Mouse (Mus musculus) midbrain, embryonic 11.5 days (tissue): ENCODE results near the gene Dnajb8. TPM values are rescaled to one million over a fixed set of nuclear protein-coding genes. Genes with fewer than 3 reads are reported as not detected.

ENCODE experiments used
- ATAC-seq: fragments of 200-750 bp; cut with Nextera tagmentation; 2 replicates; pipeline ENCODE4 v1.8.0; 2017; ENCODE audit warnings: moderate TSS enrichment, moderate library complexity; ENCODE audit not compliant: low FRiP score
- DNase-seq: peaks from one replicate; pipeline ENCODE4 v3.0.0; 2015; ENCODE audit warnings: low spot score; ENCODE audit errors: missing footprints
- H3K27ac ChIP-seq: fragments of 300-500 bp; sonication (generic); 2 replicates; pipeline ENCODE4 v1.5.1; 2014; ENCODE audit warnings: low read depth, low read length
- H3K27me3 ChIP-seq: fragments of 300-500 bp; sonication (generic); 2 replicates; pipeline ENCODE4 v1.6.1; 2014; ENCODE audit warnings: mild to moderate bottlenecking, low read length, moderate library complexity, mixed read lengths; ENCODE audit not compliant: control insufficient read depth, insufficient read depth
- H3K36me3 ChIP-seq: fragments of 300-500 bp; sonication (generic); 2 replicates; pipeline ENCODE4 v1.6.1; 2014; ENCODE audit warnings: mild to moderate bottlenecking, low read length, moderate library complexity, mixed read lengths; ENCODE audit not compliant: control insufficient read depth, insufficient read depth
- H3K4me1 ChIP-seq: fragments of 300-500 bp; sonication (generic); 2 replicates; pipeline ENCODE4 v1.6.1; 2014; ENCODE audit warnings: low read length; ENCODE audit not compliant: control insufficient read depth, insufficient read depth
- H3K4me2 ChIP-seq: fragments of 300-500 bp; sonication (generic); 2 replicates; pipeline ENCODE4 v1.6.1; 2014; ENCODE audit warnings: mild to moderate bottlenecking, moderate library complexity
- H3K4me3 ChIP-seq: fragments of 300-500 bp; sonication (generic); 2 replicates; pipeline ENCODE4 v1.5.1; 2014; ENCODE audit warnings: low read depth, low read length
- H3K9ac ChIP-seq: fragments of 300-500 bp; sonication (generic); 2 replicates; pipeline ENCODE4 v1.6.1; 2014; ENCODE audit warnings: low read length
- H3K9me3 ChIP-seq: fragments of 300-500 bp; sonication (generic); 2 replicates; pipeline ENCODE4 v1.6.1; 2016; ENCODE audit warnings: low read length; ENCODE audit not compliant: control insufficient read depth
- WGBS: fragments of 180-500 bp; shearing (Covaris S2); extraction: QIAGEN DNeasy Blood & Tissue Kit; methylation state at CpG from one replicate; pipeline ENCODE4 v1.1.7; 2014; 5-methylcytosine and 5-hydroxymethylcytosine counted together
- polyA plus RNA-seq: library from polyadenylated mRNA; unstranded; fragments of >200 nt; fragmentation: Nextera tagmentation; extraction: Ambion mirVana; gene quantifications from 2 replicates; pipeline ENCODE4 v1.2.1, GENCODE M21; 2014

Gene Dnajb8
- polyA plus RNA-seq, 1 experiment from 2014 or later = not detected

DNA sequence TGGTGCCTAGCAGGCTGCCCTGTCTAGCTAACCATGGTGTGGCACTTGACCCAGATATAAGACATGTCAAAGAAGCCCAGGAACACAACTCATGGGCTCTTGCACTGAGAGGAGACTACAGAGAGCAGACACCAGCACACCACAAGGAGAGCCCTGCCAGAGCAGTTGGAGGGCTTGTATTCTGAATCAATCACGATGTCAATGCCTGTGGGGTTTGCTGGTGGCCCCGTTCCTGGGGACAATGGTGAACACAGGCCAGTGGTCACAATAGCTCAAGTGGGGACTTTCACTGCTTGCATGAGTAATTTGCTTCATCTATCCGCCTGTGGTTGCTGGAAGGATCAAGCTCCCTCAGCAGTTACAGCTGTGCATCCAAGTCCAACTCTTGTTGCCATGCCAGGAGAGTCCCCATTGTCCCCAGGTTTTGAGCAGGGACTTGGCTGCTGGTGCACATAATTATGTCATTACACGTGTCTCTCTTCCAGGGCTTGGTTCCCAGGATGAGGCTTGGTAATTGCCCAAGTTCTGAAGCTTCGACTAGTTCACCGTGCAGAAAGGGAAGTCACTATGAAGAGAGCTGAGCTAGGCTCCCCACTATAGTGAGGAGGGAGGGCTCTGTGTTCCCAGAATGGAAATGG, 68.2 kb downstream of the Dnajb8 start:
- H3K4me1 ChIP-seq = no peaks in the 10 kb centered on the region
- no peak overlapping the region for H3K4me3 ChIP-seq
- no peak overlapping the region for H3K27ac ChIP-seq
- H3K4me2 ChIP-seq = no peak overlapping the region
- ATAC-seq = no peak
- no peaks in the 10 kb centered on the region for H3K36me3 ChIP-seq
- no peak for DNase-seq
- WGBS = 84% methylated on average over 6 of the region's 6 CpGs
- no peaks in the 10 kb centered on the region for H3K9me3 ChIP-seq
- H3K9ac ChIP-seq = no peak overlapping the region
- no peaks in the 10 kb centered on the region for H3K27me3 ChIP-seq

GRCm38 (mm10) chr6:88292274-88292909, 70.3 kb downstream of the Dnajb8 start:
- Histone ChIP-seq H3K9me3 (no peaks in the 10 kb centered on the region), H3K9ac (no peak overlapping the region), H3K4me3 (no peak overlapping the region), H3K27me3 (no peaks in the 10 kb centered on the region), H3K4me2 (no peak overlapping the region), H3K36me3 (no peaks in the 10 kb centered on the region), H3K4me1 (no peaks in the 10 kb centered on the region), H3K27ac (no peak overlapping the region)
- no peak for ATAC-seq
- WGBS = 79% methylated on average over 4 of the region's 4 CpGs
- peak; percentile 28 for DNase-seq

DNA sequence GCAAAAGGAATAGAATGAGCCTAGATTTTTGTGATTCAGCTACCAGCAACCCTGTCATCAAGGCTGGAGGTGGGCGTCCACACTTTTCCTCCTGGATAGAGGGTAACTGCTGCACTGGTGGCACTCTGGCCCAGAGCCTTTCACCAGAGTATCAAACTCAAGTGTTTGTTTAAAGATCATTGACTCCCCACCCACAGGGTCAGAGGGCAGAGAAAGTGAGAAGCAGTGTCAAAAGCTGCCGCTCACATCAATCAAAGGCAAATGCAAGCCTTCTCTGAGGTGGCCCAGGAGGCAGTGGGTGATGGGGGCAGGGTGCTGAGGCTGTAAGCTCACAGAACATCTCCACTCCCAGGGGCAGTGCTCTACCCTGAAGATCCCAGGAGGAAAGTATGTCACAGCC, 77.4 kb downstream of the Dnajb8 start:
- Histone ChIP-seq H3K9ac (no peak overlapping the region), H3K4me2 (no peak overlapping the region), H3K9me3 (no peaks in the 10 kb centered on the region), H3K27ac (no peak overlapping the region), H3K36me3 (no peaks in the 10 kb centered on the region), H3K4me1 (no peaks in the 10 kb centered on the region), H3K4me3 (no peak overlapping the region), H3K27me3 (no peaks in the 10 kb centered on the region)
- ATAC-seq (no peak), DNase-seq (no peak)
- WGBS = 40% methylated on average over 2 of the region's 2 CpGs

GRCm38 (mm10) chr6:88301234-88301633, 79.2 kb downstream of the Dnajb8 start:
- Histone ChIP-seq H3K9me3 (no peaks in the 10 kb centered on the region), H3K27me3 (no peaks in the 10 kb centered on the region), H3K4me2 (no peak overlapping the region), H3K4me3 (no peak overlapping the region), H3K36me3 (no peaks in the 10 kb centered on the region), H3K27ac (no peak overlapping the region), H3K4me1 (no peaks in the 10 kb centered on the region), H3K9ac (no peak overlapping the region)
- WGBS = 75% methylated on average over 7 of the region's 7 CpGs
- DNase-seq (no peak), ATAC-seq (no peak)

Other genes with a start within 250 kb of the Dnajb8 start
- 74.7 and 106 TPM in 2 replicates for gene H1fx, start 240.6 kb upstream of the Dnajb8 start, polyA plus RNA-seq
- 251 and 267 TPM in 2 replicates for gene Rab7, start 177.0 kb upstream of the Dnajb8 start, polyA plus RNA-seq
- 267 and 272 TPM in 2 replicates for gene Rpn1, start 137.8 kb upstream of the Dnajb8 start, polyA plus RNA-seq
- 26.6 and 28.6 TPM in 2 replicates for gene Gata2, start 28.4 kb upstream of the Dnajb8 start, polyA plus RNA-seq
- 33.7 and 39.6 TPM in 2 replicates for gene Eefsec, start 224.3 kb downstream of the Dnajb8 start, polyA plus RNA-seq
- 164 and 165 TPM in 2 replicates for gene Ruvbl1, start 243.1 kb downstream of the Dnajb8 start, polyA plus RNA-seq